Mouse (Mus musculus): ENCODE data around the gene Vasn.

DNA sequence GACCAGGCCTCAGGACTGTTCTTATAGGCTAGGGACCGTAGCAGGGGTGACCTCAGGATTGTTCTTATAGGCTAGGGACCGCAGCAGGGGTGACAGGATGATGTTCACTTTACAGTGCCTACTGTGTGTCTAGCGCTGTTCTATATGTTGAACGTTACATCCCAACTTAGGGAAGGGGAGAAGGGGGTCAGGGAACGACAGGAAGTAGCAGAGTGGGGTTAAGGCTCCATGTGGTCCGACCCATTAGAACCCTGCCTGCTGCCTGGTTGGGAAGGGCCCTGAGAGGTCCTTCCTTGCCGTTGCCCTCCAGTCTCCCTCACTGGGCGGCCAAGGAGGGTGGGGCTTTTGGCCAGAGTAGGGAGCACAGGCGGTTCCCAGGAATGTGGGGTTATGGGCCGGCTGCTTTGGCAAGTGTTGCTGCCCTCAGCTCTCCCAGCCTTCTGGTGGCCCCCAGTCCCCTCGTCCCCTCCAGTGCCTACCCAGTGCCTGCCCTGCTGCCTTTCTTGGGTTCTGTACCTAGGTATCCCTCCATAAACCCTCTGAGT lies 35.4 kb upstream of the Vasn start:
- TF ChIP-seq CTCF (IDR thresholded peaks at IDR 0.05; ENCODE audit: low read depth, low read length) = no peak
- no peak for TF ChIP-seq POLR2A (IDR thresholded peaks at IDR 0.05; ENCODE audit: borderline replicate concordance, low read depth, low read length)
